Mouse (Mus musculus): ENCODE results near the gene Fhod1.

DNA sequence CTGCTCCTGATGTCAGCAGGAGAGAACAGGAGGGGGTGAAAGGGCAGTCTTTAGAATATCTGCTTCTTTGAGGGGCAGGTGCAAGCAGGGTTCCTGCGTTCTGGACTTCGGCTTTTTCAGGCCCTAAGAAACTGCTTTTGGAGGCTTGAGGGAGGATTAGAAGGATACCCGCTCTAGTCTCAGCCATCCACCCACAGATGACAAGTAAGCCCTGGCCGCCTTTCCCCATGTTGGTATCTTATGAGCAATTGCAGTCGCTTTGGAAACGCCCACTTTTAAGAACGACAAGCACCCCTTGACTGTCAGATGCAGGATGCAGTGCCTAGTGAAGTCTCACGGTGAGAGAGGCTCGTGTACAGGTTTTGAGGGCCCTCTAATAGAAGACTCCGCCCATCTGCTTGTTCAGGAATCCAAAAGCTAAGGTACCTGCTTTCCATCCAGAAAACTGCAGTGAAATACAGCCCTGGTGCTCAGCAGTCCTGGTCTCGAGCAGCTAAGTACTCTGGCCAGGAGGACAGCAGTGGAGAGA lies 29.0 kb downstream of the Fhod1 start:
- no peak for TF ChIP-seq CTCF (IDR thresholded peaks at IDR 0.05; ENCODE audit: borderline replicate concordance, extremely low read depth, insufficient read depth, insufficient read length)
- no peak for TF ChIP-seq POLR2A (IDR thresholded peaks at IDR 0.05; ENCODE audit: borderline replicate concordance, extremely low read depth, insufficient read depth, insufficient read length, poor library complexity, severe bottlenecking)
